Mouse (Mus musculus): ENCODE measurements around the gene Klhl29.

- TF ChIP-seq CTCF (IDR thresholded peaks at IDR 0.05; ENCODE audit: control insufficient read depth, insufficient read depth, insufficient replicate concordance, low read depth, low read length) (peak; percentile 95), POLR2A (IDR thresholded peaks at IDR 0.05; ENCODE audit: control insufficient read depth, low read depth, low read length) (no peak)
These were observed 239.2 kb downstream of the Klhl29 start for GRCm38 (mm10) chr12:5136300-5136699.

Measured in testis, adult 2 months (tissue).